Mouse (Mus musculus): ENCODE measurements at regions not wholly inside any gene's neighbourhood (a gene's known extent, or its start where the extent isn't known, plus 50 kb on each side); places are given as distances from the start of the nearest gene placed in this dataset.

- no peak overlapping the region for H3K9ac ChIP-seq (replicated peaks)
- H3K4me3 ChIP-seq (ENCODE audit: low read depth, low read length) = no peak overlapping the region
- no peaks in the 10 kb centered on the region for H3K36me3 ChIP-seq (replicated peaks; ENCODE audit: insufficient read depth, low read length)
- no peak overlapping the region for H3K27ac ChIP-seq (ENCODE audit: low read depth)
- H3K9me3 ChIP-seq (ENCODE audit: low read length) = no peaks in the 10 kb centered on the region
- ATAC-seq (no peak), DNase-seq (no peak)
- H3K4me2 ChIP-seq (ENCODE audit: low read depth, low read length) = no peak overlapping the region
- no peaks in the 10 kb centered on the region for H3K4me1 ChIP-seq (ENCODE audit: insufficient read depth)
- H3K27me3 ChIP-seq (ENCODE audit: insufficient read depth, low read length) = no peaks in the 10 kb centered on the region
- TF ChIP-seq CTCF (IDR thresholded peaks at IDR 0.05; ENCODE audit: low read depth) (no peak), EP300 (IDR thresholded peaks at IDR 0.05; ENCODE audit: low read depth) (no peak)
These were observed 1747.9 kb upstream of the Nudt12 start for GRCm38 (mm10) chr17:60761100-60761499.

- TF ChIP-seq EP300 (IDR thresholded peaks at IDR 0.05; ENCODE audit: low read depth) = no peak
- no peak for TF ChIP-seq CTCF (IDR thresholded peaks at IDR 0.05; ENCODE audit: low read depth)
- no peak overlapping the region for H3K4me3 ChIP-seq (ENCODE audit: low read depth, low read length)
- DNase-seq (no peak), ATAC-seq (no peak)
- no peak overlapping the region for H3K9ac ChIP-seq (replicated peaks)
- H3K4me2 ChIP-seq (ENCODE audit: low read depth, low read length) = no peak overlapping the region
- no peaks in the 10 kb centered on the region for H3K27me3 ChIP-seq (ENCODE audit: insufficient read depth, low read length)
- 54% methylated on average over 1 of the region's 1 CpGs for WGBS (ENCODE audit: insufficient replicate concordance)
- H3K27ac ChIP-seq (ENCODE audit: low read depth) = no peak overlapping the region
- no peaks in the 10 kb centered on the region for H3K4me1 ChIP-seq (ENCODE audit: insufficient read depth)
- no peaks in the 10 kb centered on the region for H3K36me3 ChIP-seq (replicated peaks; ENCODE audit: insufficient read depth, low read length)
- H3K9me3 ChIP-seq (ENCODE audit: low read length) = no peaks in the 10 kb centered on the region
These were observed 1729.7 kb upstream of the Nudt12 start for GRCm38 (mm10) chr17:60742856-60743255.

- Histone ChIP-seq H3K27me3 (ENCODE audit: insufficient read depth, low read length) (no peaks in the 10 kb centered on the region), H3K9ac (replicated peaks) (no peak overlapping the region), H3K4me2 (ENCODE audit: low read depth, low read length) (no peak overlapping the region), H3K4me3 (ENCODE audit: low read depth, low read length) (no peak overlapping the region), H3K4me1 (ENCODE audit: insufficient read depth) (no peaks in the 10 kb centered on the region), H3K27ac (ENCODE audit: low read depth) (no peak overlapping the region), H3K9me3 (ENCODE audit: low read length) (no peaks in the 10 kb centered on the region), H3K36me3 (replicated peaks; ENCODE audit: insufficient read depth, low read length) (no peaks in the 10 kb centered on the region)
- 55% methylated on average over 1 of the region's 1 CpGs for WGBS (ENCODE audit: insufficient replicate concordance)
- DNase-seq (no peak), ATAC-seq (no peak)
- TF ChIP-seq CTCF (IDR thresholded peaks at IDR 0.05; ENCODE audit: low read depth) (no peak), EP300 (IDR thresholded peaks at IDR 0.05; ENCODE audit: low read depth) (no peak)
These were observed 1725.0 kb upstream of the Nudt12 start for GRCm38 (mm10) chr17:60738211-60738610.

- Histone ChIP-seq H3K9ac (replicated peaks) (no peak overlapping the region), H3K4me1 (ENCODE audit: insufficient read depth) (no peaks in the 10 kb centered on the region; the same call in 1 of the 2 replicates), H3K27me3 (ENCODE audit: insufficient read depth, low read length) (no peaks in the 10 kb centered on the region), H3K4me2 (ENCODE audit: low read depth, low read length) (no peak overlapping the region), H3K36me3 (replicated peaks; ENCODE audit: insufficient read depth, low read length) (no peaks in the 10 kb centered on the region), H3K4me3 (ENCODE audit: low read depth, low read length) (no peak overlapping the region), H3K9me3 (ENCODE audit: low read length) (no peaks in the 10 kb centered on the region), H3K27ac (ENCODE audit: low read depth) (no peak overlapping the region)
- no peak for DNase-seq
- ATAC-seq = peak; percentile 79
- no peak for TF ChIP-seq EP300 (IDR thresholded peaks at IDR 0.05; ENCODE audit: low read depth)
- no peak for TF ChIP-seq CTCF (IDR thresholded peaks at IDR 0.05; ENCODE audit: low read depth)
- 63% methylated on average over 2 of the region's 2 CpGs for WGBS (ENCODE audit: insufficient replicate concordance)
These were observed 1707.0 kb upstream of the Nudt12 start for GRCm38 (mm10) chr17:60720138-60720537.

GRCm38 (mm10) chr17:60717931-60718621 lies 1704.9 kb upstream of the Nudt12 start:
- Histone ChIP-seq H3K27ac (ENCODE audit: low read depth) (no peak overlapping the region), H3K9ac (replicated peaks) (no peak overlapping the region), H3K4me2 (ENCODE audit: low read depth, low read length) (no peak overlapping the region), H3K36me3 (replicated peaks; ENCODE audit: insufficient read depth, low read length) (no peaks in the 10 kb centered on the region), H3K4me3 (ENCODE audit: low read depth, low read length) (no peak overlapping the region), H3K4me1 (ENCODE audit: insufficient read depth) (no peaks in the 10 kb centered on the region; the same call in 1 of the 2 replicates), H3K27me3 (ENCODE audit: insufficient read depth, low read length) (no peaks in the 10 kb centered on the region), H3K9me3 (ENCODE audit: low read length) (no peaks in the 10 kb centered on the region)
- ATAC-seq = no peak
- no peak for DNase-seq
- TF ChIP-seq EP300 (IDR thresholded peaks at IDR 0.05; ENCODE audit: low read depth) (no peak), CTCF (IDR thresholded peaks at IDR 0.05; ENCODE audit: low read depth) (no peak)

- H3K9me3 ChIP-seq (ENCODE audit: low read length) = no peaks in the 10 kb centered on the region
These were observed 1704.3 kb upstream of the Nudt12 start for GRCm38 (mm10) chr17:60717494-60717893.

More at GRCm38 (mm10) chr17:60717494-60717893, 1704.3 kb upstream of the Nudt12 start:
- no peak for TF ChIP-seq CTCF (IDR thresholded peaks at IDR 0.05; ENCODE audit: low read depth)
- TF ChIP-seq EP300 (IDR thresholded peaks at IDR 0.05; ENCODE audit: low read depth) = no peak
- no peak for ATAC-seq
- Histone ChIP-seq H3K27me3 (ENCODE audit: insufficient read depth, low read length) (no peaks in the 10 kb centered on the region), H3K9ac (replicated peaks) (no peak overlapping the region), H3K4me3 (ENCODE audit: low read depth, low read length) (no peak overlapping the region), H3K27ac (ENCODE audit: low read depth) (no peak overlapping the region), H3K36me3 (replicated peaks; ENCODE audit: insufficient read depth, low read length) (no peaks in the 10 kb centered on the region), H3K4me1 (ENCODE audit: insufficient read depth) (no peaks in the 10 kb centered on the region; the same call in 1 of the 2 replicates), H3K4me2 (ENCODE audit: low read depth, low read length) (no peak overlapping the region)
- WGBS (ENCODE audit: insufficient replicate concordance) = 53% methylated on average over 2 of the region's 2 CpGs
- no peak for DNase-seq

Measured in liver, postnatal 0 days (tissue).